Mouse (Mus musculus) liver, adult 2 months (tissue): Measurements from ENCODE around the gene Hist1h3g.
"Not testable (repeated sequence)": the region's sequence is repeated elsewhere in the genome, so short reads cannot be mapped to it uniquely, and the experiment has no call there.

Experiments
- CTCF ChIP-seq: fragments of 200-500 bp; IDR thresholded peaks from 2 replicates; pipeline ENCODE4 v1.5.1; 2011; ENCODE audit warnings: low read depth, low read length, control low read depth
- POLR2A ChIP-seq: fragments of 200-500 bp; IDR thresholded peaks from 2 replicates; pipeline ENCODE4 v1.6.1; 2011; ENCODE audit warnings: low read length, control low read depth; ENCODE audit not compliant: insufficient read depth; ENCODE audit errors: extremely low read depth

DNA sequence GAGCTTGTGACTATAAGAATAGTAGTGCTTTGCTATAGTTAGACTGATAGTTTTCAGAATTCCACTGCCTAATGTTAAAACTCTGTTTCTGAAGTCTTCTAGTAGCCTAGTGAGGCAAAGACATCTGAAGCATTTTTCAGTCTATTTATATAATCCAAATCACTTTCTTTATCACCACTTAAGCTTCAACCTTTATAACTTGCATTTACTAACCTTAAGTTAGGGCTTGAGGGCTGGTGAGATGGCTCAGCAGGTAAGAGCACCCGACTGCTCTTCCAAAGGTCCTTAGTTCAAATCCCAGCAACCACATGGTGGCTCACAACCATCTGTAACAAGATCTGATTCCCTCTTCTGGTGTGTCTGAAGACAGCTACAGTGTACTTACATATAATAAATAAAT lies 4.6 kb downstream of the Hist1h3g start:
- not testable (repeated sequence) for TF ChIP-seq POLR2A, CTCF
